Mouse (Mus musculus) forebrain, embryonic 16.5 days (tissue): Measurements from ENCODE around the gene Slco3a1. TPM values are rescaled to one million over a fixed set of nuclear protein-coding genes. Genes with fewer than 3 reads are reported as not detected.
"Not testable (repeated sequence)": the region's sequence is repeated elsewhere in the genome, so short reads cannot be mapped to it uniquely, and the experiment has no call there.

ENCODE experiments used
- ATAC-seq: fragments of 200-750 bp; cut with Nextera tagmentation; 2 replicates; pipeline ENCODE4 v1.8.0; 2017; ENCODE audit warnings: mild to moderate bottlenecking, moderate library complexity
- H3K27ac ChIP-seq: fragments of 300-500 bp; sonication (generic); 2 replicates; pipeline ENCODE4 v1.5.1; 2014; ENCODE audit warnings: low read length, control low read depth
- H3K27me3 ChIP-seq: fragments of 300-500 bp; sonication (generic); replicated peaks from 2 replicates; pipeline ENCODE4 v1.6.1; 2014; ENCODE audit warnings: low read length; ENCODE audit not compliant: control insufficient read depth, insufficient read depth
- H3K36me3 ChIP-seq: fragments of 300-500 bp; sonication (generic); 2 replicates; pipeline ENCODE4 v1.6.1; 2014; ENCODE audit not compliant: control insufficient read depth, insufficient read depth
- H3K4me1 ChIP-seq: fragments of 300-500 bp; sonication (generic); replicated peaks from 2 replicates; pipeline ENCODE4 v1.6.1; 2014; ENCODE audit warnings: low read length; ENCODE audit not compliant: control insufficient read depth, insufficient read depth
- H3K4me2 ChIP-seq: fragments of 300-500 bp; sonication (generic); 2 replicates; pipeline ENCODE4 v1.6.1; 2014; ENCODE audit warnings: mild to moderate bottlenecking, low read length, control low read depth
- H3K4me3 ChIP-seq: fragments of 300-500 bp; sonication (generic); replicated peaks from 2 replicates; pipeline ENCODE4 v1.5.1; 2014; ENCODE audit warnings: mild to moderate bottlenecking, low read length, control low read depth
- H3K9ac ChIP-seq: fragments of 300-500 bp; sonication (generic); replicated peaks from 2 replicates; pipeline ENCODE4 v1.6.1; 2014; ENCODE audit warnings: low read depth, low read length, control low read depth
- H3K9me3 ChIP-seq: fragments of 300-500 bp; sonication (generic); 2 replicates; pipeline ENCODE4 v1.6.1; 2016; ENCODE audit warnings: low read length; ENCODE audit not compliant: control insufficient read depth
- WGBS: fragments of 180-500 bp; shearing (Covaris S2); extraction: QIAGEN DNeasy Blood & Tissue Kit; methylation state at CpG from one replicate; pipeline ENCODE4 v1.1.7; 2014; 5-methylcytosine and 5-hydroxymethylcytosine counted together
- polyA plus RNA-seq: library from polyadenylated mRNA; unstranded; fragments of >200 nt; fragmentation: Nextera tagmentation; extraction: Ambion mirVana; gene quantifications from 2 replicates; pipeline ENCODE4 v1.2.1, GENCODE M21; 2015

Slco3a1 gene
- polyA plus RNA-seq, 1 experiment from 2014 or later, result 24.2 TPM

DNA sequence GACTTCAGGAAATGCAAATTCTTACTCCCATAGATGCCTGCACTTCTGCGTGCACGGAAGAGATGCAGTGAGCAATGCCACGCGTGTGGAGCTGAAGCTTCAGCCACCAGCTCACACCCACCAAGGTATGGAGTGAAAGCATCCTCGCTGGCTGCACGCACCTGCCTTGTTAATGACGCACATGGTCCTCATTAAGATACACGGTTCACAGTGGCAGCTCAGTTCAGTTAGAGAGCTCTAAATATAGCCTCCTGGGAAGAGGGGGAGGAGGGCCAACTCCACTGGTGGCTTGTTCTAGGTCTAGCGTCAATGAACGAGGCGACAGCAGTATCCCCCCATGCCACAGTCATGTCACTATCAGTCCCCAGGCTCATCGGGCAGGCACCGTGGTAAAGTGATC, 132.6 kb downstream of the Slco3a1 start:
- Histone ChIP-seq H3K4me2 (no peak overlapping the region), H3K27ac (no peak overlapping the region), H3K4me1 (peaks cover 25% of the 10 kb centered on the region), H3K36me3 (no peaks in the 10 kb centered on the region), H3K9ac (no peak overlapping the region), H3K27me3 (no peaks in the 10 kb centered on the region), H3K9me3 (no peaks in the 10 kb centered on the region), H3K4me3 (no peak overlapping the region)
- 57% methylated on average over 13 of the region's 13 CpGs for WGBS
- ATAC-seq, result peak; percentile 37; the same call in 1 of the 2 replicates

DNA sequence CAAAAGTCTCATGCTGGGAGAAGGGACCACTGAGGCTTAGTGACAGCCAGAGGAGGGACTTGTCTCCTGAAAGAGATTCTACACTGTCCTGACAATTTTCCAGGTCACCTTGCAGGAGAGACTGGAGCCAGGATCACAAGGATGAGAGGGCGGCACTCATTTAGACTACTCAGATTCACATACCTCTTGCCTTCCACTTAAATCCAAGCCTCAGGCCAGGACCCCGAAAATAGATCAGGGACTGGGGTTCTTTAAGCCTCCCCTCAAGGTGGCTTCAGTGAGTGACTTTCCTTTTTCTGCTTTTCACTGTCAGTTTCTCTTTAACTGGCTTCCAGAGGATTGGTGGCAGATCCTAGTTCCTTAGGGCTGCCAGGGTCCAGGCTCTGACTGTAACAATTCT, 133.0 kb downstream of the Slco3a1 start:
- H3K9ac ChIP-seq, result no peak overlapping the region
- no peaks in the 10 kb centered on the region for H3K36me3 ChIP-seq
- H3K9me3 ChIP-seq, result no peaks in the 10 kb centered on the region
- no peak for ATAC-seq
- peaks cover 25% of the 10 kb centered on the region for H3K4me1 ChIP-seq
- H3K27me3 ChIP-seq, result no peaks in the 10 kb centered on the region
- no peak overlapping the region for H3K27ac ChIP-seq
- WGBS, result 53% methylated on average over 2 of the region's 2 CpGs
- H3K4me2 ChIP-seq, result no peak overlapping the region
- no peak overlapping the region for H3K4me3 ChIP-seq

DNA sequence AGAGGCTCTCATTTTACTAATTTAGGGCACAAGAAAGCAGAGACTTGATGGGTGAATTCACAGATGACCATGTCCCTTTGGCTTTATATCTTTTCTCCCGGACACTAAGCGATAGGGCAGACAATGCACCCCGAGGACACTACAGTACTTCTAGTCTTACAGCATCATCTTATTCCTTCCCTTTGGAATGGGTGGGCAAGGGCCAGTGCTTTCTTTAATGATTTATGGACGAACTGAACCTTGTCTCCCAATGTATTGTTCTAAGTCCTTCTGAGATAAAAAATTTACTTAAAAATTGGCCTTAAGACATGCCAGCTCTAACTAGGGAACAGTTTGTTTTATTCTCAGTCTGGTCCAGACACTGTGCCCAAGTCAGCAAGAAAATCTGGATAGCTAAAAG, 134.9 kb downstream of the Slco3a1 start:
- no peaks in the 10 kb centered on the region for H3K36me3 ChIP-seq
- H3K27ac ChIP-seq, result no peak overlapping the region
- H3K9ac ChIP-seq, result no peak overlapping the region
- peaks cover 28% of the 10 kb centered on the region for H3K4me1 ChIP-seq
- H3K4me3 ChIP-seq, result no peak overlapping the region
- no peaks in the 10 kb centered on the region for H3K9me3 ChIP-seq
- no peaks in the 10 kb centered on the region for H3K27me3 ChIP-seq
- ATAC-seq, result no peak
- WGBS, result 90% methylated on average over 4 of the region's 4 CpGs
- H3K4me2 ChIP-seq, result no peak overlapping the region

DNA sequence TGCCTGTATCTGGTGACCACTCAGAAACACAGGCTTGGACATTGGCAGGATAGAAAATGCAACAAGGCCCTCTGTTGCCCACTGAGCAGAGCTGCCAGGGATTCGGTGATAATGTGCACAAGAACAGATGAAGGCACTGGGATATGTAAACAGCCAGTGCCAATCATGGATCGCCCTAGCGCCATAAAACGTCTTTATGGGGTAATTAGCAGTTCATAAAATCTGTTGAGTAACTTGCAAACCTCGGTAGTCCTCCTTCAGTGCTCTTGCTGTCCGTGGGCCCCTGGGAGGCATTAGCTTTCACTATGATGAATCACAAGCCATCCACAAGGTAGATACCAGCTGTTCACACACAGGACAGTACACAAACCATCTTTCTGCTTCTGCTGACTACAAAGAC, 137.6 kb downstream of the Slco3a1 start:
- Histone ChIP-seq H3K27ac (no peak overlapping the region), H3K4me3 (no peak overlapping the region), H3K9ac (no peak overlapping the region), H3K9me3 (no peaks in the 10 kb centered on the region), H3K27me3 (no peaks in the 10 kb centered on the region), H3K4me1 (peaks cover 8% of the 10 kb centered on the region), H3K4me2 (no peak overlapping the region), H3K36me3 (no peaks in the 10 kb centered on the region)
- ATAC-seq, result no peak
- 70% methylated on average over 6 of the region's 6 CpGs for WGBS

DNA sequence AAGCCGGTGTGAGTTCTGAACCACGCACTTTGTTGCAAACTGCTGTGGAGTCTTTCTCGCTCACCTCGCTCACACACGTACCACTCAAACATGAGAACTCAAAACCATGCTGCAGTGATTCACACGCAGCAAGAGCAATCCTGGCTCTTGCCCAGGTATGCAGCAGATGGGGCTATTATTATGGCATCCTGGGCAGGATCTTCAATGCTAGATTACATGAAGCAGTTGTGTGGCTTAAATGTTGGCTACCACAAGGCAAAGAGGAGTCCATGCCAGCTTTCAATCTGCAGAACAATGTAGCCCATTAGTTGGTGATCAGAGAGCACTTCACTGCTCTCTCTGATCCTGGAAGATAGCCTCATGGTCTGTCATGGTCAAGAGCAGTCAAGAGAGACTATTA, 139.3 kb downstream of the Slco3a1 start:
- peaks cover 8% of the 10 kb centered on the region for H3K4me1 ChIP-seq
- no peaks in the 10 kb centered on the region for H3K27me3 ChIP-seq
- H3K9ac ChIP-seq, result no peak overlapping the region
- no peak for ATAC-seq
- no peak overlapping the region for H3K4me3 ChIP-seq
- no peaks in the 10 kb centered on the region for H3K36me3 ChIP-seq
- H3K27ac ChIP-seq, result no peak overlapping the region
- H3K4me2 ChIP-seq, result no peak overlapping the region
- WGBS, result 74% methylated on average over 6 of the region's 6 CpGs
- H3K9me3 ChIP-seq, result no peaks in the 10 kb centered on the region

DNA sequence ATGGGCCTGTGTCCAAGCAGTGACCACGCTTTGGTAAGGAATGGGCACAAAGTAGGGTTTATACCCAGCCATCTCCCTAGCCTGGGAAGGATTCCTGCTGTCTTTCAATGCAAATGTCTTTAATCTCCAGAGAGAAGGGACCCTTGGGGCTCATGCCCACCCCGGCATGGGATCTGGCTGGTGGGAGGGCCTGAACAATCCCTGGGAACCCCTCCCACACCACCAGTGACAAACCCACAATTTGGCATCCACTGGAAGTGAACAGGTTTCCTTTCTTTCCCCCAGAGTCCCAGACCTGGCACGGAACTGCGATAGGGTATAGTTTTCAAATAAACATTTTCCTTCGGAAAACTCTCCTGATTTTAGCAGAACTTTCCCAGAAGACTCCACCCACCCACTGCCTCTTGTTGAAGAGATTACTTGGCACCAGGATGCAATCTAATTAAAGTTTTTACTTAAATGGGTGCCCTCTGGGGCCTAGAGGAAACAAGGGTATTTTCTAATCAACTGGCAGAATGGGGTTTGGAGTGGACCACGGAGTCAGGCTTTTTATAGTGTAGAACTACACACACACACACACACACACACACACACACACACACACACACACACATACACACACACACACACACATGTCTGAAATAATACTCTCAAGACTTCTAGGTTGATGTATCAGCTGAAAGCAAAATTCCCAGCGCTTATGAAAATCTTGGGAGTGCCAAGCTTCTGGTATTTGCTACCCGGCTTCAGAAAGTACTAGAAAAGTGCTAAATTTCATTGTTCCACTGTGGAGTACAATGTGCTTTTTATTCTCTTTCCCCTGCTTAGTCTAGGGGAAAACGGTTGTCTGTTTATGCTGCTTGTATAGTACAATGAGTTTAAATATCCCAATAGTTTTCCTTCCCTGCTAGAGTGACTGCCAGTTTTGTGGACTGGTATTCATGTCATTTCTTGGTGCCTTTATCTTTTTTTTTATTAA, 140.6 kb downstream of the Slco3a1 start:
- no peak overlapping the region for H3K27ac ChIP-seq
- no peak overlapping the region for H3K4me2 ChIP-seq
- no peaks in the 10 kb centered on the region for H3K27me3 ChIP-seq
- H3K9ac ChIP-seq, result no peak overlapping the region
- no peaks in the 10 kb centered on the region for H3K9me3 ChIP-seq
- H3K4me3 ChIP-seq, result no peak overlapping the region
- ATAC-seq, result peak; percentile 84
- no peaks in the 10 kb centered on the region for H3K36me3 ChIP-seq
- H3K4me1 ChIP-seq, result peaks cover 8% of the 10 kb centered on the region
- WGBS, result 21% methylated on average over 9 of the region's 9 CpGs

DNA sequence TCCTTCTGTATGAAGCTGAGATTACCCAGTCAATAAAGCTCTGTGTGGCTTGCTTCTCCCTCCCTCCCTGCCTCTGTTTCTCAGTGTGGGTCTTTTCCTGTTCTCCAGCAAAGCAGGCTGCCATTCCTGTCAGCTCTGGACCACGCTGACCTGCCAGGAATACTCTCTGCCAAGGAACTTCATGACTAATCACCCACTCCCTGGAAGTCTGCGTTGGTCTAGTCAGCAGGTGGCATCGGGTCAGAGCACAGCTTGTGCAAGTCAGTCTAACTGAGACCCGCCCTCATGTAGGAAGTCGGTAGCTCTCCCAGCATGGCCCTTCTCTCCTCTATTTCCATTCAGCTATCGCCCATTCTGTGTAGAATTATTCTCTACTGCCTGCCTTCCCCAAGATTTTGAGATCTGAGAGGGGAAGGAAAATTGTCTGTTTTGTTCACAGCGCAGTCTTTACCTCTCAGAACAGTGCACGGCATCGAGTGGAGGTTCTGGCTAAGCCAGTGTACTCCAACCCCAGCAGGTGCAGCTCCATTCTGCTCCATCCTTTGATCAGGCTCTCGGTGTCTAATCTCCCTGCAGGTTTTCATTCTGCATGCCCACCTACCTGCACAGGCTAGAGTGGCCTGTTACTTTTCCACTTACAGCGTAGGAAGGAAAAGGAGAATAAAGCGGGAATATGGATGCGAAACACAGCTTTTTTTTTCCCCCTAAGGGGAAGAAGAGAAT, 145.8 kb downstream of the Slco3a1 start:
- no peak overlapping the region for H3K27ac ChIP-seq
- 51% methylated on average over 13 of the region's 13 CpGs for WGBS
- no peaks in the 10 kb centered on the region for H3K27me3 ChIP-seq
- H3K4me1 ChIP-seq, result peaks cover 7% of the 10 kb centered on the region
- H3K9ac ChIP-seq, result no peak overlapping the region; the same call in 1 of the 2 replicates
- H3K36me3 ChIP-seq, result no peaks in the 10 kb centered on the region
- H3K9me3 ChIP-seq, result no peaks in the 10 kb centered on the region
- ATAC-seq, result peak; percentile 45; the same call in 1 of the 2 replicates
- no peak overlapping the region for H3K4me2 ChIP-seq
- H3K4me3 ChIP-seq, result no peak overlapping the region

DNA sequence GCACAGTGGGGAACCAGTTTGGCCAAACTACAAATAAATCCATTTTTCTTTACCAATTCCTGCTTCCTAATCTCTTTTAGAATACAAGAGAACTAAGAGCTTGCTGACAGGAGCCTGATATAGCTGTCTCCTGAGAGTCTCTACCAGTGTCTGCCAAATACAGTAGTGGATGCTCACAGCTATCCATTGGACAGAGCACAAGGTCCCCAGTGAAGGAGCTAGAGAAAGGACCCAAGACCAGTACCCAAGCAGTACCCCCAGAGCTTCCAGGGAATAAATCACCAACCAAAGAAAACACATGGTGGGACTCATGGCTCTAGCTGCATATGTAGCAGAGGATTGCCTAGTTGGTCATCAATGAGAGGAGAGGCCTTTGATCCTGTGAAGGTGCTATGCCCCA, 146.7 kb downstream of the Slco3a1 start:
- H3K36me3 ChIP-seq, H3K4me2 ChIP-seq, H3K27ac ChIP-seq, H3K9me3 ChIP-seq, ATAC-seq, H3K4me3 ChIP-seq, H3K4me1 ChIP-seq, H3K9ac ChIP-seq, H3K27me3 ChIP-seq: not testable (repeated sequence)

DNA sequence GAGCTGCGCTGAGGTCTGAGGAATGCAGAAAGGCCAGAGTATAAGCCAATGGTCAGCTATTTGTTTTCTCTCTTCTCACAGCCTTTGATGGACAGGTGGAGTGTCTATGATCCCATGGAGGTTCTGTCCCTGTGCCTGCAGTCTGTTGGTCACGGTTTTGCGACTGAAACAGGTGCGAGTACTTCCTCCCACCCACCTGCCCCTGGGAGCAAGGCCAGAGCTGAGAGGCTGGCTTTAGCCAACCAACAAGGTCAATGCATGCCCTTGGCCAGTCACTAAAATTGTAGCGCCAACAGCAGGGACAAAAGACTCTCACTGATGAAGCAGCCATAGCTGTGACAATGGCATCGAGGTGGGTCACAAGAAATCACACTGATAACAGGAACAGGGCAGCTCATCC, 154.9 kb downstream of the Slco3a1 start:
- no peak for ATAC-seq
- Histone ChIP-seq H3K4me3 (no peak overlapping the region), H3K9me3 (no peaks in the 10 kb centered on the region), H3K27me3 (no peaks in the 10 kb centered on the region), H3K9ac (no peak overlapping the region), H3K4me2 (no peak overlapping the region), H3K27ac (no peak overlapping the region), H3K4me1 (no peaks in the 10 kb centered on the region), H3K36me3 (no peaks in the 10 kb centered on the region)
- WGBS, result 95% methylated on average over 6 of the region's 6 CpGs
